ENCODE assay signal across 8 mouse cellular contexts in the genomic region with DNA sequence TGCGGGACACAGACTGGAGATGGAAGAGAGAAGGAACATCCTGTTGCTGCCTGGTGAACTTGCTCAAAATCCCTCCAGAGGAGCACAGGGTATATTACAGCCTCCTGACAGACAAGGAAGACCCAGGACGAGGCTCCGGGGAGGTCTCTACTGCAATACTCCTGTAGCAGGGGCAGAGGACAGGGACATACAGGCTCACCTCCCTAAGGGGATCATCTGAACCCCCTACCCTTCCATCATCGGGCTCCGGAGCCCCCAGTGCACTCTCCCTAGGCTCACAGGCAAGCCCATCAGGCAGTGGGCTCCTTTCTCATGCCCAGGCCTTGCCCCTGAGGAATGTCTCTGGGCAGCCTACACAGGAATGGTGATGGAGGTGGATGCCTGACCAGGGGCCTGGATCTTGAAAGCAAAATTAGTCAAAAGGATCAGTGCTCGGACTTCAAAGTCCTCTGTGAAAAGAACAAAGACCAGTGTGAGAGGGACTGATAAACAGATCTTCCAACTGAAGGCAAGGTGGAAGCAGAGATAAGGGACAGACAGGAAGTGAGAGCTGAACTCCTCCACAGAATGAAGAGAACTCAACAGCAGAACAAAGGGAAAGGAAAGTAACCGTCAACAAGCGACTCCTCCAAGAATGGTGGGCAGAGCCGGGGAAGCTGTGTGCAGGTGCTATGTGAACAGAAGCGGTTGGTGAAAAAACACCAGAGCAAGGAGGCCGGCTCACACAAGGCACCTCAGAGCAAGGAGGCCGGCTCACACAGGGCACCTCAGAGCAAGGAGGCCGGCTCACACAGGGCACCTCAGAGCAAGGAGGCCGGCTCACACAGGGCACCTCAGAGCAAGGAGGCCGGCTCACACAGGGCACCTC. TPM values are rescaled to one million over a fixed set of nuclear protein-coding genes. Genes with fewer than 3 reads are reported as not detected.
DNase-seq lines count a peak whose midpoint lies in the region; ATAC-seq and TF ChIP-seq lines count a peak whose summit lies in the region.
"Had no signal": no experiment of that assay in that cellular context is flagged by ENCODE, and none has a peak within 500 bp of the region (broad histone marks: within the 10 kb centered on the region; RNA-seq: fewer than 3 reads in every experiment).

No protein-coding gene starts in this region.

- WGBS in kidney, postnatal 0 days = 59% methylated on average over 15 of the region's 15 CpGs
- 34% methylated on average over 15 of the region's 15 CpGs for WGBS in bone marrow, adult 2 months
- WGBS in heart, postnatal 0 days = 58% methylated on average over 15 of the region's 15 CpGs
- WGBS in hindbrain, embryonic 13.5 days = 76% methylated on average over 15 of the region's 15 CpGs

- no peaks in the 10 kb centered on the region for H3K4me1 ChIP-seq in kidney, postnatal 0 days (replicated peaks; ENCODE audit: insufficient read depth, low read length)
- no peaks in the 10 kb centered on the region; the same call in 1 of the 2 replicates for H3K4me1 ChIP-seq in bone marrow, adult 2 months (ENCODE audit: control insufficient read depth, insufficient read depth, low read length)
- peaks cover 4% of the 10 kb centered on the region; the same call in 1 of the 2 replicates for H3K4me1 ChIP-seq in heart, postnatal 0 days (ENCODE audit: control insufficient read depth, insufficient read depth)
- peaks cover 5% of the 10 kb centered on the region; the same call in 1 of the 2 replicates for H3K4me1 ChIP-seq in hindbrain, embryonic 13.5 days (replicated peaks)
- H3K4me1 ChIP-seq: limb, embryonic 15.5 days had no signal

- ATAC-seq in kidney, postnatal 0 days (replicated peaks; ENCODE audit: low FRiP score, low read depth) = no peak
- no peak for ATAC-seq in heart, postnatal 0 days (ENCODE audit: insufficient read depth, low read depth)
- ATAC-seq in hindbrain, embryonic 13.5 days (ENCODE audit: low FRiP score) = no peak

- H3K27ac ChIP-seq in kidney, postnatal 0 days = no peak overlapping the region
- H3K27ac ChIP-seq in bone marrow, adult 2 months (ENCODE audit: control insufficient read depth, insufficient read depth, low read depth, low read length, poor library complexity) = peak overlapping the region; percentile 37; the same call in 1 of the 2 replicates
- H3K27ac ChIP-seq in heart, postnatal 0 days (ENCODE audit: low read depth) = peak overlapping the region; percentile 77
- H3K27ac ChIP-seq in hindbrain, embryonic 13.5 days = no peak overlapping the region; the same call in 1 of the 2 replicates
- H3K27ac ChIP-seq: limb, embryonic 15.5 days had no signal

- no peak for DNase-seq in kidney, postnatal 0 days (ENCODE audit: low spot score)
- no peak for DNase-seq in kidney, adult 9 months
- no peak for DNase-seq in heart, postnatal 0 days (ENCODE audit: low spot score)
- peak; percentile 76 to 85 for DNase-seq in thymus, adult 18-20 months
- no peak for DNase-seq in right cerebral cortex, postnatal 4 days

- no peak overlapping the region for H3K9ac ChIP-seq in kidney, postnatal 0 days (ENCODE audit: low read depth, low read length)
- no peak overlapping the region for H3K9ac ChIP-seq in heart, postnatal 0 days (replicated peaks; ENCODE audit: low read depth, low read length)
- H3K9ac ChIP-seq in hindbrain, embryonic 13.5 days = no peak overlapping the region
- H3K9ac ChIP-seq: limb, embryonic 15.5 days had no signal

- TF ChIP-seq CTCF in kidney, postnatal 0 days (IDR thresholded peaks at IDR 0.05; ENCODE audit: low read depth) = peak; percentile 18; the same call in 1 of the 2 replicates
- no peak for TF ChIP-seq CTCF in bone marrow, adult 2 months (IDR thresholded peaks at IDR 0.05; ENCODE audit: control insufficient read depth, insufficient read depth, low read length)
- no peak; the same call in 1 of the 2 replicates for TF ChIP-seq CTCF in heart, postnatal 0 days (IDR thresholded peaks at IDR 0.05; ENCODE audit: low read depth)

- H3K9me3 ChIP-seq in kidney, postnatal 0 days (replicated peaks; ENCODE audit: low read length) = no peaks in the 10 kb centered on the region
- no peaks in the 10 kb centered on the region for H3K9me3 ChIP-seq in heart, postnatal 0 days (replicated peaks; ENCODE audit: control insufficient read depth, low read length)
- H3K9me3 ChIP-seq in hindbrain, embryonic 13.5 days = no peaks in the 10 kb centered on the region
- H3K9me3 ChIP-seq: limb, embryonic 15.5 days had no signal

- H3K27me3 ChIP-seq in kidney, postnatal 0 days (ENCODE audit: insufficient read depth, low read length) = no peaks in the 10 kb centered on the region
- H3K27me3 ChIP-seq in heart, postnatal 0 days (ENCODE audit: control insufficient read depth, insufficient read depth, low read length) = no peaks in the 10 kb centered on the region
- H3K27me3 ChIP-seq in hindbrain, embryonic 13.5 days = no peaks in the 10 kb centered on the region
- H3K27me3 ChIP-seq: limb, embryonic 15.5 days had no signal

- no peak overlapping the region for H3K4me3 ChIP-seq in kidney, postnatal 0 days (replicated peaks; ENCODE audit: low read depth, low read length)
- H3K4me3 ChIP-seq in bone marrow, adult 2 months (replicated peaks; ENCODE audit: control insufficient read depth, low read depth, low read length) = no peak overlapping the region
- H3K4me3 ChIP-seq in heart, postnatal 0 days (ENCODE audit: low read depth, low read length) = no peak overlapping the region
- no peak overlapping the region for H3K4me3 ChIP-seq in hindbrain, embryonic 13.5 days
- H3K4me3 ChIP-seq: limb, embryonic 15.5 days had no signal

- no peak for TF ChIP-seq POLR2A in bone marrow, adult 2 months (IDR thresholded peaks at IDR 0.05; ENCODE audit: borderline replicate concordance, control insufficient read depth, low read depth, low read length)

- no peak for TF ChIP-seq EP300 in heart, postnatal 0 days (IDR thresholded peaks at IDR 0.05; ENCODE audit: low read depth)

- peaks cover 44% of the 10 kb centered on the region for H3K36me3 ChIP-seq in kidney, postnatal 0 days (ENCODE audit: insufficient read depth, low read length)
- H3K36me3 ChIP-seq in heart, postnatal 0 days (replicated peaks; ENCODE audit: control insufficient read depth, insufficient read depth, low read length) = peaks cover 79% of the 10 kb centered on the region
- H3K36me3 ChIP-seq in hindbrain, embryonic 13.5 days = peaks cover 64% of the 10 kb centered on the region

- H3K4me2 ChIP-seq in kidney, postnatal 0 days (ENCODE audit: low read length) = no peak overlapping the region
- H3K4me2 ChIP-seq in heart, postnatal 0 days (ENCODE audit: low read depth, low read length) = no peak overlapping the region
- H3K4me2 ChIP-seq in hindbrain, embryonic 13.5 days = no peak overlapping the region
- H3K4me2 ChIP-seq: limb, embryonic 15.5 days had no signal

RNA-seq across cellular contexts. Expression of a gene that starts 32.3 kb away (rescaled TPM):
- 4.0 and 4.4 TPM in 2 replicates for polyA plus RNA-seq in kidney, postnatal 0 days (2015; fragmentation: Nextera tagmentation; extraction: Ambion mirVana)
- 8.6 and 16.5 TPM in 2 replicates for polyA plus RNA-seq in bone marrow, adult 2 months (2011; ENCODE audit: insufficient read depth, insufficient read length, low replicate concordance, missing spikeins)
- total RNA-seq in heart, postnatal 0 days (2014; rRNA removed; ENCODE audit: low replicate concordance) = 12.6 and 21.3 TPM in 2 replicates
- 9.6 and 11.7 TPM in 2 replicates for polyA plus RNA-seq in heart, postnatal 0 days (2015; fragmentation: Nextera tagmentation; extraction: Ambion mirVana)
- polyA plus RNA-seq in hindbrain, embryonic 13.5 days (2015; fragmentation: Nextera tagmentation; extraction: Ambion mirVana) = 2.1 and 2.3 TPM in 2 replicates

RNA-seq across cellular contexts. Expression of a gene that starts 41.0 kb away (rescaled TPM):
- 14.4 and 14.6 TPM in 2 replicates for polyA plus RNA-seq in kidney, postnatal 0 days (2015; fragmentation: Nextera tagmentation; extraction: Ambion mirVana)
- polyA plus RNA-seq in bone marrow, adult 2 months (2011; ENCODE audit: insufficient read depth, insufficient read length, low replicate concordance, missing spikeins) = 10.7 and 14.5 TPM in 2 replicates
- total RNA-seq in heart, postnatal 0 days (2014; rRNA removed; ENCODE audit: low replicate concordance) = 29.2 and 48.2 TPM in 2 replicates
- 22.5 and 23.3 TPM in 2 replicates for polyA plus RNA-seq in heart, postnatal 0 days (2015; fragmentation: Nextera tagmentation; extraction: Ambion mirVana)
- 14.1 and 15.7 TPM in 2 replicates for polyA plus RNA-seq in hindbrain, embryonic 13.5 days (2015; fragmentation: Nextera tagmentation; extraction: Ambion mirVana)

RNA-seq across cellular contexts. Expression of a gene that starts 47.9 kb away (rescaled TPM):
- polyA plus RNA-seq in kidney, postnatal 0 days (2015; fragmentation: Nextera tagmentation; extraction: Ambion mirVana) = 48.0 and 51.8 TPM in 2 replicates
- polyA plus RNA-seq in bone marrow, adult 2 months (2011; ENCODE audit: insufficient read depth, insufficient read length, low replicate concordance, missing spikeins) = 21.4 and 60.0 TPM in 2 replicates
- total RNA-seq in heart, postnatal 0 days (2014; rRNA removed; ENCODE audit: low replicate concordance) = 105 and 128 TPM in 2 replicates
- 53.5 and 65.7 TPM in 2 replicates for polyA plus RNA-seq in heart, postnatal 0 days (2015; fragmentation: Nextera tagmentation; extraction: Ambion mirVana)
- polyA plus RNA-seq in hindbrain, embryonic 13.5 days (2015; fragmentation: Nextera tagmentation; extraction: Ambion mirVana) = 51.5 and 53.3 TPM in 2 replicates

Comparison
In these comparisons a context has a peak if more than half of its experiments do, and no peak if none do; other contexts are left out.
1. DNase-seq: peak in thymus, adult 18-20 months (2 of 2); none in kidney, postnatal 0 days (single experiment), kidney, adult 9 months (single experiment), heart, postnatal 0 days (single experiment) and right cerebral cortex, postnatal 4 days (single experiment).
2. H3K27ac ChIP-seq: peak in bone marrow, adult 2 months (single experiment) and heart, postnatal 0 days (single experiment); none in kidney, postnatal 0 days (single experiment) and hindbrain, embryonic 13.5 days (single experiment).